Mouse (Mus musculus) G1E (cell line): ENCODE results near the gene Ptpn22.

Experiments
- CTCF ChIP-seq: IDR thresholded peaks from 2 replicates; pipeline ENCODE4 v1.5.1; 2012; ENCODE audit warnings: low read depth, low read length, inconsistent platforms, mixed read lengths
- GATA1 ChIP-seq: IDR thresholded peaks from 2 replicates; pipeline ENCODE4 v1.6.1; 2012; ENCODE audit warnings: borderline replicate concordance, low read length, inconsistent platforms, mixed read lengths
- GATA2 ChIP-seq: IDR thresholded peaks from 2 replicates; pipeline ENCODE4 v1.6.1; 2012; ENCODE audit warnings: low read depth, low read length, inconsistent platforms, borderline replicate concordance
- POLR2AphosphoS5 ChIP-seq: IDR thresholded peaks from 2 replicates; pipeline ENCODE4 v1.6.1; 2012; ENCODE audit warnings: low read depth, low read length, inconsistent platforms; ENCODE audit not compliant: insufficient replicate concordance
- TAL1 ChIP-seq: conservative IDR thresholded peaks from 2 replicates; pipeline ENCODE4 v1.6.1; 2012; ENCODE audit warnings: low read depth, low read length, inconsistent platforms, mixed read lengths

DNA sequence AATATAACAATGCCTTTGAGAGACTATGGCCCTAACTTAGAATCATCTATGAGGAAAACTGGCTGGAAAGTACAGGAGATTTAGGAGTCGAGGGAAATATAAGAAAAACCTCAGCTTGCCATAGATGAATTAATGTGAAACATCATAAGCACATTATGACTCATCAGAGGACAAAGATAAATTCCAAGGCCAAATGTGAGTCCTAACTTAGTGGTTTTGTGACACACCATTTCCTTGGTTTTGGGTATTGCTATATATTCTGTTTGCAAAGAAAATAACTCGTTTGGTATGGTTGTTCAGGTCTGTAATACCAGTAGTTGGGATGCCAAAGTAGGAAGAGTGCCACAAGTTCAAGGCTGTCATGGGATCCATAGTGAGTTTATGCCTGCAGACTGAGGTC is 49.2 kb downstream of the Ptpn22 start:
- no peak for TF ChIP-seq CTCF
- no peak for TF ChIP-seq TAL1
- TF ChIP-seq GATA1: no peak
- no peak for TF ChIP-seq POLR2AphosphoS5
- TF ChIP-seq GATA2: no peak
